Mouse (Mus musculus) myocyte (in vitro differentiated cells): ENCODE data around the gene Padi2. TPM values are rescaled to one million over a fixed set of nuclear protein-coding genes. Genes with fewer than 3 reads are reported as not detected.

Experiments used
- H3K27me3 ChIP-seq: one replicate; pipeline ENCODE4 v1.6.1; 2011; ENCODE audit not compliant: control insufficient read depth, insufficient read depth, insufficient read length
- H3K36me3 ChIP-seq: one replicate; pipeline ENCODE4 v1.6.1; 2011; ENCODE audit not compliant: control insufficient read depth, insufficient read depth
- H3K4me2 ChIP-seq: one replicate; pipeline ENCODE4 v1.6.1; 2011; ENCODE audit warnings: low read depth, control low read depth
- H3K4me3 ChIP-seq: one replicate; pipeline ENCODE4 v1.5.1; 2011; ENCODE audit warnings: mild to moderate bottlenecking, control low read depth, moderate library complexity
- H3K79me2 ChIP-seq: one replicate; pipeline ENCODE4 v1.6.1; 2011; ENCODE audit not compliant: control insufficient read depth, insufficient read depth
- H3ac ChIP-seq: one replicate; pipeline ENCODE4 v1.6.1; 2011; ENCODE audit not compliant: control insufficient read depth, insufficient read length
- CEBPB ChIP-seq: IDR thresholded peaks from 2 replicates; pipeline ENCODE4 v1.6.1; 2011; ENCODE audit warnings: mild to moderate bottlenecking, moderate library complexity; ENCODE audit not compliant: poor library complexity, insufficient read depth, severe bottlenecking
- E2F4 ChIP-seq: IDR thresholded peaks from one replicate; pipeline ENCODE4 v1.6.1; 2011; ENCODE audit warnings: mild to moderate bottlenecking, control low read depth, moderate library complexity; ENCODE audit not compliant: insufficient read depth
- MAX ChIP-seq: IDR thresholded peaks from one replicate; pipeline ENCODE4 v1.6.1; 2011; ENCODE audit warnings: low read depth, mild to moderate bottlenecking, control low read depth
- MYOD1 ChIP-seq, 3 experiments: IDR thresholded peaks; one replicate each; pipeline ENCODE4 v1.6.1; 2011; ENCODE audit warnings: control low read depth in 2 of 3, low read depth in 2 of 3, mild to moderate bottlenecking in 2 of 3, moderate library complexity in 1 of 3; ENCODE audit not compliant: insufficient read length in 2 of 3, control insufficient read depth in 1 of 3
- MYOG ChIP-seq, 3 experiments: IDR thresholded peaks; one replicate each; pipeline ENCODE4 v1.6.1; 2011; ENCODE audit warnings: control low read depth in 2 of 3, low read depth in 2 of 3, mild to moderate bottlenecking in 2 of 3; ENCODE audit not compliant: insufficient read length in 2 of 3, control insufficient read depth in 1 of 3, insufficient read depth in 1 of 3
- POLR2A ChIP-seq: IDR thresholded peaks from one replicate; pipeline ENCODE4 v1.6.1; 2011; ENCODE audit warnings: low read depth, mild to moderate bottlenecking, control low read depth, moderate library complexity; ENCODE audit not compliant: insufficient read length
- POLR2AphosphoS2 ChIP-seq: IDR thresholded peaks from one replicate; pipeline ENCODE4 v1.6.1; 2011; ENCODE audit warnings: low read depth, control low read depth; ENCODE audit not compliant: insufficient read length
- REST ChIP-seq: IDR thresholded peaks from one replicate; pipeline ENCODE4 v1.6.1; 2011; ENCODE audit warnings: mild to moderate bottlenecking, control low read depth, moderate library complexity; ENCODE audit not compliant: insufficient read depth, insufficient read length
- SRF ChIP-seq: IDR thresholded peaks from one replicate; pipeline ENCODE4 v1.6.1; 2011; ENCODE audit warnings: low read depth; ENCODE audit not compliant: control insufficient read depth, insufficient read length
- TCF12 ChIP-seq: IDR thresholded peaks from one replicate; pipeline ENCODE4 v1.6.1; 2011; ENCODE audit warnings: mild to moderate bottlenecking, control low read depth; ENCODE audit not compliant: poor library complexity, insufficient read depth, severe bottlenecking
- TCF3 ChIP-seq: IDR thresholded peaks from one replicate; pipeline ENCODE4 v1.6.1; 2011; ENCODE audit warnings: low read depth, control low read depth; ENCODE audit not compliant: insufficient read length
- USF1 ChIP-seq: IDR thresholded peaks from one replicate; pipeline ENCODE4 v1.6.1; 2011; ENCODE audit warnings: low read depth, mild to moderate bottlenecking, control low read depth, moderate library complexity
- polyA plus RNA-seq: library from polyadenylated mRNA; unstranded; fragments of >200 nt; fragmentation: generic; extraction: Trizol; gene quantifications from one replicate; pipeline ENCODE4 v1.2.1, GENCODE M21; 2012; ENCODE audit warnings: missing spikeins

The Padi2 gene
- polyA plus RNA-seq, 1 experiment = 20.7 TPM

DNA sequence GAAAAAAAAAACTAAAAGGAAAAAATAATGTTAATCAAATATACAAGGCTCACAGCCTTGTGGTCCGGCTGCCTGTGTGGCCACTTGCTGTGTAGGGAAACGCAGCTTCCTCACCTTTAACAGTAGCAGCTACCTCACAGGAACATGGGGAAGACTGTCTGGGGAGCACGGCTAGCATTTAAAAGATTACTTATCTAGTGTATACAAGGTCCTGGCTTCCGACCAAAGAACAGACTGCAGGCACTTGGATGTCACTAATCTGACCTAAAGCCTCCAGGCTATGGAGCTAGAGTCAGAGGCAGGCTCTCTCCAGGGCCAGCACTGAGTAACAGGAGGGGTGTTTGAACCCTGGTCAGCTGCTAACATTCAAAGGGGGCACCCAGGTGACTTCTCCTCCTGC is 39.9 kb downstream of the Padi2 start:
- no peak overlapping the region for H3ac ChIP-seq
- TF ChIP-seq CEBPB (no peak), MYOG (IDR thresholded peaks at IDR 0.05; ENCODE audit: control insufficient read depth in 1 of 3, insufficient read depth in 1 of 3, insufficient read length in 2 of 3, low read depth in 2 of 3) (no peak), USF1 (no peak), E2F4 (no peak)
- H3K4me3 ChIP-seq = no peak overlapping the region
- H3K4me2 ChIP-seq = no peak overlapping the region
- H3K27me3 ChIP-seq = no peaks in the 10 kb centered on the region
- H3K79me2 ChIP-seq = no peaks in the 10 kb centered on the region
- H3K36me3 ChIP-seq = no peaks in the 10 kb centered on the region

DNA sequence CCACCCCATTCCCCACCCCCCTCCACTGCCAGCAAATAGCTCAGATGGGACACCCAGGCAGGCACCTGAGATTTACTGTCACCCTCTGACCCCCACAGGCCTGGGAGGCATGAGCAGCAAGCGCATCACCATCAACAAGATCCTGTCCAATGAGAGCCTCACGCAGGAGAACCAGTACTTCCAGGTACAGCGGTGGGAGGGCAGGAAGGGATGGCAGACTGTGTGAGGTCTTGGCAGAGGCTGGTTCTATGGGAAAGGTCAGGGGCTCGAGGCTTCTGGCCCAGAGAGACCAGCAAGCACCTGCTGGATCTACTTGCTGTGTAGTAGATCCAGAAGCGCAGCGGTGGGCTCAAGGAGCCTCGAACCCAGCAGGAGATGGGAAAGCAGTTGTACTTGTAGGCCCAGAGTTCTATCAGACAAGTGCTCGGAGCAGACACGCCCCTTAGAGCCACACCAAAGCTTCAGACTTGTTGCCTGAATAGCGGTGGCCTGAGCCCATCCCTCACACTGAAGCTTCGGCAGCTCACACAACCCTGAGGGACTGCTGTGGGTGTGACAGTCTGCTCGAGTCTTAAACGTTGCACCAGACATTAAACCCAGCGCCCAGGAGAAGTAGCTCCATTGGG is 40.5 kb downstream of the Padi2 start:
- Histone ChIP-seq H3K79me2 (no peaks in the 10 kb centered on the region), H3K4me2 (peak overlapping the region; percentile 58), H3K36me3 (no peaks in the 10 kb centered on the region), H3K4me3 (no peak overlapping the region), H3K27me3 (no peaks in the 10 kb centered on the region), H3ac (no peak overlapping the region)
- TF ChIP-seq USF1 = no peak
- no peak for TF ChIP-seq SRF
- no peak for TF ChIP-seq MAX
- no peak for TF ChIP-seq MYOG (IDR thresholded peaks at IDR 0.05; ENCODE audit: control insufficient read depth in 1 of 3, insufficient read depth in 1 of 3, insufficient read length in 2 of 3, low read depth in 2 of 3)
- TF ChIP-seq POLR2A = no peak
- no peak for TF ChIP-seq MYOD1 (IDR thresholded peaks at IDR 0.05; ENCODE audit: control insufficient read depth in 1 of 3, insufficient read length in 2 of 3, low read depth in 2 of 3)
- TF ChIP-seq TCF12 = no peak
- no peak for TF ChIP-seq REST
- TF ChIP-seq CEBPB = no peak
- no peak for TF ChIP-seq TCF3
- TF ChIP-seq POLR2AphosphoS2 = no peak
- TF ChIP-seq E2F4 = no peak

GRCm38 (mm10) chr4:140947487-140948440 is 41.6 kb downstream of the Padi2 start:
- Histone ChIP-seq H3K36me3 (no peaks in the 10 kb centered on the region), H3K27me3 (no peaks in the 10 kb centered on the region), H3K4me2 (peak overlapping the region; percentile 58), H3ac (no peak overlapping the region), H3K79me2 (no peaks in the 10 kb centered on the region), H3K4me3 (no peak overlapping the region)
- TF ChIP-seq REST (no peak), TCF3 (no peak), POLR2A (no peak), USF1 (no peak), E2F4 (no peak), POLR2AphosphoS2 (no peak), MYOD1 (IDR thresholded peaks at IDR 0.05; ENCODE audit: control insufficient read depth in 1 of 3, insufficient read length in 2 of 3, low read depth in 2 of 3) (no peak), SRF (no peak), MYOG (IDR thresholded peaks at IDR 0.05; ENCODE audit: control insufficient read depth in 1 of 3, insufficient read depth in 1 of 3, insufficient read length in 2 of 3, low read depth in 2 of 3) (no peak), MAX (no peak), TCF12 (no peak), CEBPB (no peak)

DNA sequence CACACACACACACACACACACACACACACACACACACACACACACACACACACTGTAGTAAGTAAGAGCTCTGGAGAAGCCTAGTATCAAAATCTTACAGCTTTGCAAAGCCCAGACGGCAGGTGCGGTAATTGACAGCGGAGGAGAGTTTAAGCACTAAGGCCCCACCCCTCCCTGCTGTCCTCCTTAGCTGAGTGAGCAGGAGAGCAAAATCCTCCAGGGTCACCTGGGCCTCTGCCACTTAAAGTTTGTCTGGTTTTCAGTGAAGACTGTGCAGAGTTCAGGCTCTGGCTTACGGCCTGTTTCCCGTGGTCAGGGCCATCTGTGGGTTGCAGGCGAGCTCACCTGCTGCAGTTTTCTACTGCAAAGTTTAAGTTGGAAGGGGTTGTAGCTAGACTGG is 42.3 kb downstream of the Padi2 start:
- H3K79me2 ChIP-seq = no peaks in the 10 kb centered on the region
- H3K4me2 ChIP-seq = no peak overlapping the region
- peak in 1 of 3 experiments; percentile 14 for TF ChIP-seq MYOD1 (IDR thresholded peaks at IDR 0.05; ENCODE audit: control insufficient read depth in 1 of 3, insufficient read length in 2 of 3, low read depth in 2 of 3)
- no peak for TF ChIP-seq E2F4
- no peak overlapping the region for H3K4me3 ChIP-seq
- no peak overlapping the region for H3ac ChIP-seq
- H3K36me3 ChIP-seq = no peaks in the 10 kb centered on the region
- no peaks in the 10 kb centered on the region for H3K27me3 ChIP-seq

DNA sequence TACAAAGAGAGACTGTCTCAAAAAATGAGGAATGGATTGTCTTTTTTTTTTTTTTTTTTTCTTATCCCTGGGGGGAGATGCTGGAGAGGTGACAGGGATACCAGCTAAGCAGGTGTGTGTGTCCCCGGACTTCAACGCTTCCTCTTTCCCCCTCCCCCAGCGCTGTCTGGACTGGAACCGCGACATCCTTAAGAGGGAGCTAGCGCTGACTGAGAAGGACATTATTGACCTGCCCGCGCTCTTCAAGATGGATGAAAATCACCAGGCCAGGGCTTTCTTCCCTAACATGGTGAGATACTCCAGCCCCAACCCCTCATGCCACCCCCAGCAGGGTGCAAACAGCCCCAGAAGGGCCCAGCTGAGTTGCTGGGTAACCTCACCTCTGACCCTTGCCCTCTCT is 42.9 kb downstream of the Padi2 start:
- Histone ChIP-seq H3K79me2 (no peaks in the 10 kb centered on the region), H3K4me3 (no peak overlapping the region), H3K27me3 (no peaks in the 10 kb centered on the region), H3K4me2 (no peak overlapping the region), H3ac (no peak overlapping the region), H3K36me3 (no peaks in the 10 kb centered on the region)
- TF ChIP-seq POLR2A (no peak), SRF (no peak), USF1 (no peak), POLR2AphosphoS2 (no peak), REST (no peak), TCF3 (no peak), MYOG (IDR thresholded peaks at IDR 0.05; ENCODE audit: control insufficient read depth in 1 of 3, insufficient read depth in 1 of 3, insufficient read length in 2 of 3, low read depth in 2 of 3) (no peak), MYOD1 (IDR thresholded peaks at IDR 0.05; ENCODE audit: control insufficient read depth in 1 of 3, insufficient read length in 2 of 3, low read depth in 2 of 3) (no peak), E2F4 (no peak)
